Mouse (Mus musculus) bone marrow macrophage, adult 2 months (primary cell): Measurements from ENCODE around the gene A2ml1. TPM values are rescaled to one million over a fixed set of nuclear protein-coding genes. Genes with fewer than 3 reads are reported as not detected.

Source experiments
- H3K27ac ChIP-seq: 2 replicates; pipeline ENCODE4 v1.5.1; 2012; ENCODE audit warnings: low read depth, low read length; ENCODE audit not compliant: insufficient read depth
- H3K4me1 ChIP-seq: 2 replicates; pipeline ENCODE4 v1.6.1; 2012; ENCODE audit warnings: low read length; ENCODE audit not compliant: control insufficient read depth, insufficient read depth
- H3K4me3 ChIP-seq: 2 replicates; pipeline ENCODE4 v1.5.1; 2012; ENCODE audit warnings: mild to moderate bottlenecking, low read length, moderate library complexity; ENCODE audit not compliant: insufficient read depth
- CTCF ChIP-seq: IDR thresholded peaks from 2 replicates; pipeline ENCODE4 v1.5.1; 2012; ENCODE audit warnings: low read depth, mild to moderate bottlenecking, low read length, moderate library complexity
- POLR2A ChIP-seq: IDR thresholded peaks from 2 replicates; pipeline ENCODE4 v1.6.1; 2012; ENCODE audit warnings: mild to moderate bottlenecking, low read depth, low read length, borderline replicate concordance
- polyA plus RNA-seq: library from polyadenylated mRNA; stranded (reverse); fragments of >200 nt; gene quantifications from 2 replicates; pipeline ENCODE4 v1.2.4, GENCODE M21; 2012; ENCODE audit not compliant: missing spikeins, insufficient read depth, insufficient read length

A2ml1 gene
- polyA plus RNA-seq, 1 experiment, result not detected

DNA sequence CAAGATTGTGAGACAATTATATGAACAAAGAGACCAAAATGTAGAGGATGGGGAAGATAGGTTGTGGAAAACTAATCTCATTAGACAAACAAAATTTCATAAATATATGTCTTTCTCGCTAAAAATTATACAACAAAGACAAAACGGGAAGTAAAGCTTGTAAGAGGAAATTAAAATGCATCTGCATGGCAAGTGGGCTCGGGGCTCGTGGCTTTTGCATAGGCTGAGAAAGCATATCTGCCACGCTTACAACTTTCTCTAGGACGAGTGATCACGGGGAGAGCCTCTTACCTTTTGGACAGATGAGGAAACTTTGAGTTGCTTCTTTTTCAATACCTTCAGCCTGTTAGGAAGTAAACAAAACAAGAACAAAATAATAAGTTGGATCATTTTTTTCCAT is 27.4 kb downstream of the A2ml1 start:
- no peak for TF ChIP-seq CTCF
- H3K4me1 ChIP-seq, result no peaks in the 10 kb centered on the region
- no peak overlapping the region for H3K4me3 ChIP-seq
- no peak overlapping the region for H3K27ac ChIP-seq

DNA sequence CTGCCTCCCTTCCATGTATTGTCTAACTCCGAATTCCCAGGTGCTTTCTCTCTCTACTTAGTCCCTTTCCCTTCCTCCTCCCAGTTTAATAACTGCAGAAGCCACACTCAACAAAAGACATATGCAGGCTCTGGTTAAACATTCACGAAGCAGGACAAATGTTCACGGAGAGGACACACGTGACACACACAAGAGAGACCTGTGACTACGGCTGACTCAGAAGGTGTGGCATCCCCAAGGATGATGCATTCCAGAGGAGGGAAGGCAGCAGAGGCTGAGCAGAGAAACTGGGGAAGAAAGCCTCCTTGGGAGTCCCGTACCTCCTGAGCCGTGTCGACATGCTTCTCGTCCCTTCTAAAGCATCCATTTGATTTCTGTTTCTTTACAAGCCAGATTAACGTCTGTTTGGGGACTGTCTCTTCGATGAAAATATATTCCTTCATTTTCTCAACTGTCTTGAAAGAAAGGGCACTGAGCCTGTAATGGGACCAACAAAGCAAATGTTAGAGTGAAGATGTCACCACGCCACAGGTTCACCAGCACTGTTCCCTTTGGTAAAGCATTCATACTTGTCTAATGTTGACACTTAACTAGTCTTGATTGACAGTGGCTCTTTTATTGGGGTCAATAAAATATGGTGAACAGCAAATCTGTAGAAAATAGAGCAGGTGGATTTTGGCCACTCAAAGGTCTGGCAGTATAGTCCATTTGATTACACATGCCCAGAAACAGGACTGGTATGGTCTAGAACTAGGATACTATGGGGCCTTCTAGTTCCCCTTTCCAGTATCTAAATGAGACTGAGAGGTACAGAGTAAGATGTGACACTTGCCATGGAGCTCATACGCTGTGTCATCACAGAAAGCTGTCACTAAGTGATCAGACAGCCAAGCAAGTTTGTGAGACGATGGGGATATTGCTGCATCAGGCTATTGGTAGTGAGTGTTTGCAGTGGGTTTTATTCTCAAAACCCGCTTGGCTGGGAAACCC is 31.6 kb downstream of the A2ml1 start:
- TF ChIP-seq CTCF (no peak), POLR2A (no peak)
- Histone ChIP-seq H3K4me1 (no peaks in the 10 kb centered on the region), H3K4me3 (no peak overlapping the region), H3K27ac (no peak overlapping the region)

DNA sequence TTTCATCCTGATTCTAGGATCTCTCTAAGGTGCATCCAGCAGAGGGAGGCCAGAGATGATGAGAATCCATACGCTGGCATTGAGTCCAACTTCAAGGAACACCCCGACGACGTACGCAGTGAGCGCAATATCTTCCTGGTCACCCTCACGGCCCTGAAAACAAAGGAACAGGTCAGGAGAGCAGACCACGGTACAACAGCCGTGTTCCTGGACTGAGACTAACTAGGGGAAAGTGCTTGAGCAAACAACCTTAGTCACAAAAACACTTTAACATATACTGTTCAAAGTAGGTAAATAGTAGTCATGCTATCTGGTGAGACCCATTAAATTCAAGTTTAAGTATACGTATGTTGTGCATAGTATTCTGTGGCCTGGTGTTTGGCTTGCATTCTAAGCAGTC is 32.9 kb downstream of the A2ml1 start:
- no peak overlapping the region for H3K4me3 ChIP-seq
- no peak overlapping the region for H3K27ac ChIP-seq
- no peaks in the 10 kb centered on the region for H3K4me1 ChIP-seq
- no peak for TF ChIP-seq POLR2A
- TF ChIP-seq CTCF, result no peak

DNA sequence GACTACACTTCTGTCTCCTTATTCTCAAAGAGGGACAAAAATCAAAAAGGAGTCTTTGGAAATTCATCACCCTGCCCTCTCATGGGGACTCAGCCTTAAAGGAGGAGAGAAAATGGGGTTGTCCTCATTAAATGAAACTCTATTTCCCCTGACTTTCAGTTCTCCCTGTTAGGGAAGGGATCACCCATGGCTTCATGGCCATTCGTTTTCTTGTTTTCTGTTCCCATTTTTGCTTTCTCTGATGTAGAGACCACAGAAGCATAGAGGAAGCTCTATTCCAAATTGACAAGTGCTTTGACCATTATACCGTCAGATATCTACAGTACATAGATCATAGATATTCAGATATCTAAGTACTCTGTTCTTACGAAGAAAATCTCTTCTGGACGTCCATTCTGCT is 36.0 kb downstream of the A2ml1 start:
- no peak for TF ChIP-seq CTCF
- no peak for TF ChIP-seq POLR2A
- H3K27ac ChIP-seq, result no peak overlapping the region
- no peaks in the 10 kb centered on the region for H3K4me1 ChIP-seq
- no peak overlapping the region for H3K4me3 ChIP-seq

GRCm38 (mm10) chr6:128543226-128543625 is 38.2 kb downstream of the A2ml1 start:
- Histone ChIP-seq H3K27ac (no peak overlapping the region), H3K4me1 (no peaks in the 10 kb centered on the region), H3K4me3 (no peak overlapping the region)
- TF ChIP-seq CTCF, result no peak
- TF ChIP-seq POLR2A, result no peak

DNA sequence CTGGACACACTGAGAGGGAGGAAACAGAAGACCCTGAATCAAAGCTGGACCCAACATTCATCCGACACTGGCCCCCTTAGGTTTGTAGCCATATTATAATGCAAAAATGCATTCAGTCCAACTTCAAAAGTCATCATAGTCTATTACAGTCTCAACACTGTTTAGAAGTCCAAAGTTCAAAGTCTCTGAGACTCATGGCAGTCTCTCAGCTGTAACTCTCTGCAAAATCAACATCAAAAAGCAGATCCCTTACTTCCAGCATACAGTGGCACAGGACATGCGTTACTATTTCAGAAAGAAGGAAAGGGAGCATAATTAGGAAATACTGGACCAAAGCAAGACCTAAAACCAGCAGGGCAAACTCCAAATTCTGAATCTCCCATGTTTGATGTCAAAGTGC is 46.2 kb downstream of the A2ml1 start:
- H3K27ac ChIP-seq, result no peak overlapping the region
- TF ChIP-seq CTCF (no peak), POLR2A (no peak)
- no peak overlapping the region for H3K4me3 ChIP-seq
- H3K4me1 ChIP-seq, result no peaks in the 10 kb centered on the region

DNA sequence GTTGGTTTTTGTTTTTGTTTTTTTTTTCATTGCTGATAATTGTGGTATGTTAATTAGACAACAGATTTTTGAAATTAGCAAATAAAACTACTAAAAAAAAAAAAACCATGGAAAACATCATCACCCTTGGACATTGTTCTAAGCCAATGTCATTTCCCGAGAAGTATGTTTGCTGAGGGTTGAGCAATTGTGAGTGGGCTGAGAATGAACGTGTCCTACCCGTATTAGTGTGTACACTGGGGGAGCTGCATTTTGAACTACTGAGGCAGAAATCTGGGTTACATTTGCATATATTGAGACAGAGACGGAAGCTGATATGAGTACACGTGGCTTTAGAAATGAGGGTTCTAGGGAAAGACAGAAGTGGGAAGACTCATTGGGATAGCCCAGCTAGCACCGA is 48.1 kb downstream of the A2ml1 start:
- TF ChIP-seq CTCF (no peak), POLR2A (no peak)
- Histone ChIP-seq H3K4me1 (no peaks in the 10 kb centered on the region), H3K4me3 (no peak overlapping the region), H3K27ac (no peak overlapping the region)

DNA sequence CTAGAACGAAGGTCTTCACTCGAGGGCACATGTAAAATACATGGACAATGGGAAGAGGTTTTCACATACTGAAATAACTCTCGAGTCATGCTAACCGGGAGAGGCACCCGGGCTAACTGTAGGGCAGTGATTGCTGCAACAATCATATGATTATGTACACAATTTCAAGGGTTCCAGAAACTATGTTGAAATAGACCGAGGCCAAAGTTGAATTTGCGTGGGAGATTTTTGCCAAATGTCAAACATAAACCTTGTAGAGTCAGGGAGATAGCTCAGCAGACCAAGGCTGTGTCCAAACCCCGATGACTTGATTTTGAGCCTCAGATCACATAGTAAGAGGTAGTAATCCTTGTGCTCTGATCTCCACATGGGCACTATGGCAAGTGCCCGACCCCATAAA is 48.7 kb downstream of the A2ml1 start:
- H3K4me1 ChIP-seq, result no peaks in the 10 kb centered on the region
- no peak overlapping the region for H3K27ac ChIP-seq
- TF ChIP-seq CTCF (no peak), POLR2A (no peak)
- no peak overlapping the region for H3K4me3 ChIP-seq

DNA sequence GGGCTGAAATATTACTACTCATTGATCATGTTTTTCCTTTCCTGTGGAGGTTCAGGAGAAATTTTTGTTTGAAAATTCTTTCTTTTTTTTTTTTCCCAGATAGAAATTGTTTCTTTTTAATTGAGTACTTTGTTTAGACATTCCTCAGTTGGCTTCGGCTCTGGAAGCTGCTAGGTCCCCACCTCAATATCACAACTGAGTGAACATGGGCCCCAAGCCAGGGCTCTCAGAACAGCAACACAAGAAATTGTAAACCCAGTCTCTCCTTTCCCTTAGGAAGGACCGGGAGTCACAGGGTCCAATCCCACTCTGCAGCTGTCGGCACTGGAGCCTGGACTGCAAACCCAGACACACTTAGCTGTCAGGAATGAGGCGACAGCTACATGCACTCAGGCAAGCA is 52.9 kb downstream of the A2ml1 start:
- TF ChIP-seq CTCF (no peak), POLR2A (no peak)
- no peak overlapping the region for H3K4me3 ChIP-seq
- no peaks in the 10 kb centered on the region for H3K4me1 ChIP-seq
- H3K27ac ChIP-seq, result no peak overlapping the region

- Histone ChIP-seq H3K4me1 (no peaks in the 10 kb centered on the region), H3K4me3 (no peak overlapping the region), H3K27ac (no peak overlapping the region)
- TF ChIP-seq POLR2A (no peak), CTCF (no peak)
Measured at GRCm38 (mm10) chr6:128527110-128527509, 54.3 kb downstream of the A2ml1 start.

DNA sequence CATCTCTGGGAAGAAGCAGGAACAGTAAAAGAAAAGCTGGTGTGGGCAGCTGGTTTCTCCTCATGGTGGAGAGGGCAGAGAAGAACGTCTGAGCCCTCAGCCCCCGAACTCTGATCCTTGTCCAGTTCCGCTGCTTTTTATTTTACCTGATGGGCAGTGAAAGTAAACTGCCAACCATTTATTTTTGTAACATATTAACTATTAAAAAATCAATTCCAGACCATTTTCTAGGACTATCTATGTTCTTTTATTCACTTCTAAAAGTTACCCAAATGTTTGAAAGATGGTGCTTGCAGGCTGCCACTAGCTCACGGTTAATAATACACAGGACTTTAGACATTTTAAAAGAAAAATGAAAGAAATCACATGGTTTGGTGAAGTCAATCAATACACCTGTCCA is 54.8 kb downstream of the A2ml1 start, which contains the start of gene Pzp:
Pzp (minus strand) TSS at position 120 of the 400 bp plus-strand sequence.
- H3K4me1 ChIP-seq, result no peaks in the 10 kb centered on the region
- TF ChIP-seq POLR2A (no peak), CTCF (no peak)
- H3K4me3 ChIP-seq, result no peak within 1 kb of the TSS
- no peak within 1 kb of the TSS for H3K27ac ChIP-seq

- H3K4me3 ChIP-seq, result no peak overlapping the region
- no peak overlapping the region for H3K27ac ChIP-seq
- TF ChIP-seq POLR2A, result no peak
- TF ChIP-seq CTCF, result no peak
- no peaks in the 10 kb centered on the region for H3K4me1 ChIP-seq
Measured at GRCm38 (mm10) chr6:128525801-128526200, 55.6 kb downstream of the A2ml1 start.
